Mouse (Mus musculus): ENCODE data around the gene Gm40193. TPM values are rescaled to one million over a fixed set of nuclear protein-coding genes. Genes with fewer than 3 reads are reported as not detected.

The Gm40193 gene
- not detected for polyA plus RNA-seq (2014; fragmentation: Illumina TruSeq; extraction: RNeasy Lipid Tissue Mini Kit (QIAGEN cat#74804); ENCODE audit: low read depth, low replicate concordance)

DNA sequence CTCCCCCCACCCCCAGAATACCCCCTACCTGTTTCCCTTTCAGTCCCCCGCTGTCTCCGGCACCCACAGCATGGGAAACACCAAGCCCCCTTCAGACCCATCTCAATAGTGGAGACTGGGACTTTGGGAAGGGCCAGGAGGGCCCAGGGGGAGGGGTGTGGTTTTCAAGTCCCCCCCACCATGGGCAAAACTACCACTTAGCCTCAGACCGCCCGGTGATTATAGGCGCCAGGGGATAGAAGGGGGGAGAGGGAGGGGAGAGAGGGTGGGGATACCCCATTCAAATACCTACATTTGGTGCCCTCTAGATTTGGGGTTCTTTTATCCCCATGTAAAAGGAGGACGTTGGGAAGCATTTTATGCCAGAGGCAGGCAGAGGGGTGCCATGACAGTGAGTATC is at the start of gene Gm40193:
Gene Gm40193, minus strand, starts transcription at position 101 of the 400 bp plus-strand sequence.

DNA sequence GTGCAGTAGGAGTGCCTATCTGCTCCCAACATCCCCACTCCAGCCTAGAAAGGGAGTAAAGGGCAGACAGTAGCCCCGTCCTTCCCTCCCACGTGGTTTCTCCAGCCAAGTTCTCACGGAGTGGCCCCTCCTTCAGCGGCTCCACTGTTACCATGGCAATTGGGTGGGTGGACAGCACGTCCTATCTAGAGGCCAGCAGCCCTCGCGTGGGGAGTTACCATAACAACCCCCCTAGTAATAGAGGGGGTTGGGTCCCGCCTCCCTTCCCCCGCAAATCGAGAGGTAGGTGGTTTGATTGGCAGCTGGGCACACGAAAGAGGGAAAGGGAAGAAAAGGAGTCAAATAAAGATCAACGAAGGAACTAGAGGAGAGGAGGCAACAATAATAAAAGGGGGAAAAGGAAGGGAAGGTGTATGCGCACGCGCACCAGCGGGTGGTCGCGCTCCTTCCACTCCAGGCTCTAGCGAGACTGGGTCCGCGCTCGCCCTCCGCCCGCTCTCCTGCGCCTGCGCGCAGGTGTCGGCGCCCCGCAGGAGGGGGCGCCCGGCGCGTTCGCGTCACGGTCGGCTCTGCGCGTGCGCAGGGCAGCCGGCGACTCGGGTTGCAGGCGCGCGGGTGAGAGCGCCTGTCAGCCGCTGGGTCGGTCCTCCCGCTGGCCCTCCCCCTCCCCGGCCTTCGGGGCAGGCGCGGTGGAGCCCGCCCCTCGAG is 29.7 kb upstream of the Gm40193 start, which contains the start of gene Mink1:
Gene Mink1, plus strand, starts transcription at position 595 of the 708 bp plus-strand sequence.

DNA sequence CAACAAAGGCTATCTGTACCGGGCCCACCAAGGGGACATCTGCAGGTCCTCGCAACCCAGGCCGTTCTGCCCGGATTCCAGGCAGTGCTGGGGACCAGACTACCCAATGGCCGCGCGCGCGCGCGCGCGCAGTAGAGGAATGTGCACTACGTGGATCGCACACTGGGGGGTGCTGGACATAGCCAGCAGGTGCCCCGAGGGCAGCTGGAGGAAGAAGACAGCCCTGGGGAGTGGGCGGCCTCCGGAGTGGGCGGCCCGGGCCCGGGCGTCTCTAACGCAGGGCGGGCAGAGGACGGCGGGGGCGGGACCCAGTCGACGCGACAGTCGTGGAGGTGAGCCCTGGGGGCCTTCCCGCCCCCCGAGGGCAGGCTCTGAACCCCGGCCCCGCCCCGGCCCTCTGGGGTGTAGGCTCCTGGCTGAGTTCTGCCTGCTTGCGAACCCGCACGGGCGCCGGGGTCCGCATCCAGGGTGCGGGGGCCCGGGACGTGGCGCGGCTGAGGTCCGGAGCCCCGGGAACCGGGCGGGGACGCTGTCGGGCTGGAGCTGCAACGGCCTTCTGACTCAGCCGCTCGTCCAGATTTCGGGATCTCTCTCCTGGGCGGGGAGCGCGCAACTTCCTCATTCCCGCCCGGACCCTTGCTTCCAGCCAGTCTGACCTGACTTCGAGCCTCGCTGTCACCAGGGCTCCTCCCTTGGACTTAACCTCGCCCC is 7.3 kb upstream of the Gm40193 start, which contains the start of gene Pld2:
Gene Pld2, plus strand, starts transcription at position 188 of the 711 bp plus-strand sequence.

DNA sequence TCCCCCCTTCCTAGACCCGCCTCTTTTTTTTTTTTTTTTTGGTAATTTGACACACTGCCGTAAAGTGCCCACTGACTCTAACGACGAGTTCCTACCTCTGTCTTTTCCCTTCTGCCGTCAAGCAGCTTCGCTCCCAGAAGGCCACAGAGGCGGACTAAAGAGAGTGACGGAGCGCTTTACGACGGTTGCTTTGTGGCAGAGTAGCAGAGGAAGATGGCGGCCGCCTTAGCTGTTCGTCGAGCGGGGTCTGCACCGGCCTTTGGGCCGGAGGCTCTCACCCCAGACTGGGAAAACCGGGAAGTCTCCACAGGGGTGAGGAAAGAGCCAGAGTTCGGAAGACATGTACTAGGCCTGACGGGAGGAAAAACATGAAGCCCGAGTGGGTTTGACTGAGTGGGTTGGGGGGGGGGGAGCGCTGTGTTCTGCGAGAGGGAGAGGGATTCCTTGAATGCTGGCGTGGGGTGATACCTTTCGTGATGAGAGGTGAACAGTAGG is 7.5 kb downstream of the Gm40193 start, which contains the start of gene Psmb6:
Gene Psmb6, plus strand, starts transcription at position 184 of the 495 bp plus-strand sequence.

DNA sequence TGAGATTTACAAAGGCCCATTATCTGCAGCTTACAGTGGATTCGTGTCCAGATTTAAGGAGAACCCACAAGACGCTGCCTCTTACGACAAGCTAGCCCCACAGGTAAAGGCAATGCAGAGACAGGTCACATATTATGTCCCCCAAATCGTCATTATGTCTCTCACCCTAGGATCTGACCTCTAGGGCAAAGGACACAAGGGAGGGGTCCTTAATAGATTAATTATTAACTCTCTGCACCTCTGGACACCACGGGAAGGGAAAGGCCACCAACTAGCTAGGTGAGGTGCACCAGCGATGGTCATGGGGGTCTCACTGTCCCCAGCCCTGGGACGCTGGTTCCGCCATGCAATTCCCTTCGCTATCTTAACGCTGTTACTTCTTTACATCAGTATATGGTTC is 13.8 kb downstream of the Gm40193 start, which contains the start of gene Gltpd2:
Gene Gltpd2, plus strand, starts transcription at position 274 of the 400 bp plus-strand sequence.

DNA sequence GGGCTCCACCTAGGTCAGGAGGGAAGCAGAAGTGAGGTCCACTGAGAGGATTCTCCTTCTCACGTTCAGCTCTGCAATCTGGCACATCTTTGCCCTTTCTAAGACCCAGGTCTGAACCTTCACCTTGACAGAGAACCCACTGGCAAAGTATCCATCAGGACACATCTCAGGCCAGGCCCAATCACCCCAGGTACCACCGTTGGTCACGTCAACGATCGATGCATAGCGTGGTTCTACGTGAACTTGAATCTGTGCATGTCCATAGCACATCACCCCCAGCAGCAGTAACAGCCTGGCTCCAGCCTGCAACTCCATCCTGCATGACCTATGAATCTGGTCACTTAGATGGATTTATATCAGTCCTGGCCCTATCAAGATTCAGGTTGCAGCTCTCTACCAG is 18.5 kb downstream of the Gm40193 start, which contains the start of gene Vmo1:
Gene Vmo1, minus strand, starts transcription at position 329 of the 400 bp plus-strand sequence.

DNA sequence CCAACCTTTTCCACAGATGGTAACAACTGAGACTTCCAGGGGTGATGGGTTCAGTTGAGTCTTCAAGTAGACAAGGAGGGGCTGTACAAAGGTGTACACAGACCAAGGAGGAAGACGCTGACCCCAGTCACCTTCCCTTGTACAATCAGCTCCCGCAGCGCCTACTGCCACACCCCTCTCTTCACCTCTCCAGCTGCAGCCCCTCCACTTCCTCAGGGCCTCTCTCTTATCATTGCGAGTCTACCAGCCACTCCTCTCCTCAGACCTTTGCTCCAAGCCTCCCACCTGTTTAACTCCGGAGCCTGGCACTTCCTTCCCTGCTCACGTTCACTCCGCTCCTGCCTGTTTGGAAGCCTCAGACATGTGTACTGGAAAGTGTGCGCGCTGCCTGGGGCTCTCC is 27.8 kb downstream of the Gm40193 start, which contains the start of gene Tm4sf5:
Gene Tm4sf5, plus strand, starts transcription at position 275 of the 400 bp plus-strand sequence.

Other genes with a start within 250 kb of the Gm40193 start
- gene Alox12e, start 210.3 kb downstream of the Gm40193 start, polyA plus RNA-seq (2014; fragmentation: Illumina TruSeq; extraction: RNeasy Lipid Tissue Mini Kit (QIAGEN cat#74804); ENCODE audit: low read depth, low replicate concordance) = not detected
- 0.84 TPM for gene Alox15, start 180.9 kb downstream of the Gm40193 start, polyA plus RNA-seq (2014; fragmentation: Illumina TruSeq; extraction: RNeasy Lipid Tissue Mini Kit (QIAGEN cat#74804); ENCODE audit: low read depth, low replicate concordance)
- gene Pelp1, start 122.9 kb downstream of the Gm40193 start, polyA plus RNA-seq (2014; fragmentation: Illumina TruSeq; extraction: RNeasy Lipid Tissue Mini Kit (QIAGEN cat#74804); ENCODE audit: low read depth, low replicate concordance) = 13.6 TPM
- gene Arrb2, start 100.3 kb downstream of the Gm40193 start, polyA plus RNA-seq (2014; fragmentation: Illumina TruSeq; extraction: RNeasy Lipid Tissue Mini Kit (QIAGEN cat#74804); ENCODE audit: low read depth, low replicate concordance) = 15.8 TPM
- 9.5 TPM for gene Med11, start 81.0 kb downstream of the Gm40193 start, polyA plus RNA-seq (2014; fragmentation: Illumina TruSeq; extraction: RNeasy Lipid Tissue Mini Kit (QIAGEN cat#74804); ENCODE audit: low read depth, low replicate concordance)
- 2.3 TPM for gene Zmynd15, start 73.5 kb downstream of the Gm40193 start, polyA plus RNA-seq (2014; fragmentation: Illumina TruSeq; extraction: RNeasy Lipid Tissue Mini Kit (QIAGEN cat#74804); ENCODE audit: low read depth, low replicate concordance)
- 12.2 TPM for gene Cxcl16, start 73.0 kb downstream of the Gm40193 start, polyA plus RNA-seq (2014; fragmentation: Illumina TruSeq; extraction: RNeasy Lipid Tissue Mini Kit (QIAGEN cat#74804); ENCODE audit: low read depth, low replicate concordance)
- 4.7 TPM for gene Tm4sf5, start 27.7 kb downstream of the Gm40193 start, polyA plus RNA-seq (2014; fragmentation: Illumina TruSeq; extraction: RNeasy Lipid Tissue Mini Kit (QIAGEN cat#74804); ENCODE audit: low read depth, low replicate concordance)
- gene Vmo1, start 18.3 kb downstream of the Gm40193 start, polyA plus RNA-seq (2014; fragmentation: Illumina TruSeq; extraction: RNeasy Lipid Tissue Mini Kit (QIAGEN cat#74804); ENCODE audit: low read depth, low replicate concordance) = not detected
- not detected for gene Gltpd2, start 13.7 kb downstream of the Gm40193 start, polyA plus RNA-seq (2014; fragmentation: Illumina TruSeq; extraction: RNeasy Lipid Tissue Mini Kit (QIAGEN cat#74804); ENCODE audit: low read depth, low replicate concordance)
- 275 TPM for gene Psmb6, start 7.6 kb downstream of the Gm40193 start, polyA plus RNA-seq (2014; fragmentation: Illumina TruSeq; extraction: RNeasy Lipid Tissue Mini Kit (QIAGEN cat#74804); ENCODE audit: low read depth, low replicate concordance)
- gene Pld2, start 7.1 kb upstream of the Gm40193 start, polyA plus RNA-seq (2014; fragmentation: Illumina TruSeq; extraction: RNeasy Lipid Tissue Mini Kit (QIAGEN cat#74804); ENCODE audit: low read depth, low replicate concordance) = 7.4 TPM
- 34.3 TPM for gene Mink1, start 29.9 kb upstream of the Gm40193 start, polyA plus RNA-seq (2014; fragmentation: Illumina TruSeq; extraction: RNeasy Lipid Tissue Mini Kit (QIAGEN cat#74804); ENCODE audit: low read depth, low replicate concordance)
- gene 4930544D05Rik, start 82.9 kb upstream of the Gm40193 start, polyA plus RNA-seq (2014; fragmentation: Illumina TruSeq; extraction: RNeasy Lipid Tissue Mini Kit (QIAGEN cat#74804); ENCODE audit: low read depth, low replicate concordance) = not detected
- gene Chrne, start 86.3 kb upstream of the Gm40193 start, polyA plus RNA-seq (2014; fragmentation: Illumina TruSeq; extraction: RNeasy Lipid Tissue Mini Kit (QIAGEN cat#74804); ENCODE audit: low read depth, low replicate concordance) = not detected
- gene Gp1ba, start 106.2 kb upstream of the Gm40193 start, polyA plus RNA-seq (2014; fragmentation: Illumina TruSeq; extraction: RNeasy Lipid Tissue Mini Kit (QIAGEN cat#74804); ENCODE audit: low read depth, low replicate concordance) = not detected
- gene Rnf167, start 114.3 kb upstream of the Gm40193 start, polyA plus RNA-seq (2014; fragmentation: Illumina TruSeq; extraction: RNeasy Lipid Tissue Mini Kit (QIAGEN cat#74804); ENCODE audit: low read depth, low replicate concordance) = 66.5 TPM
- gene Slc25a11, start 114.5 kb upstream of the Gm40193 start, polyA plus RNA-seq (2014; fragmentation: Illumina TruSeq; extraction: RNeasy Lipid Tissue Mini Kit (QIAGEN cat#74804); ENCODE audit: low read depth, low replicate concordance) = 630 TPM
- gene Pfn1, start 121.7 kb upstream of the Gm40193 start, polyA plus RNA-seq (2014; fragmentation: Illumina TruSeq; extraction: RNeasy Lipid Tissue Mini Kit (QIAGEN cat#74804); ENCODE audit: low read depth, low replicate concordance) = 286 TPM
- 1,559 TPM for gene Eno3, start 124.3 kb upstream of the Gm40193 start, polyA plus RNA-seq (2014; fragmentation: Illumina TruSeq; extraction: RNeasy Lipid Tissue Mini Kit (QIAGEN cat#74804); ENCODE audit: low read depth, low replicate concordance)
- 134 TPM for gene Spag7, start 136.5 kb upstream of the Gm40193 start, polyA plus RNA-seq (2014; fragmentation: Illumina TruSeq; extraction: RNeasy Lipid Tissue Mini Kit (QIAGEN cat#74804); ENCODE audit: low read depth, low replicate concordance)
- 29.5 TPM for gene Camta2, start 155.2 kb upstream of the Gm40193 start, polyA plus RNA-seq (2014; fragmentation: Illumina TruSeq; extraction: RNeasy Lipid Tissue Mini Kit (QIAGEN cat#74804); ENCODE audit: low read depth, low replicate concordance)
- gene Inca1, start 167.2 kb upstream of the Gm40193 start, polyA plus RNA-seq (2014; fragmentation: Illumina TruSeq; extraction: RNeasy Lipid Tissue Mini Kit (QIAGEN cat#74804); ENCODE audit: low read depth, low replicate concordance) = 11.4 TPM
- 315 TPM for gene Kif1c, start 167.6 kb upstream of the Gm40193 start, polyA plus RNA-seq (2014; fragmentation: Illumina TruSeq; extraction: RNeasy Lipid Tissue Mini Kit (QIAGEN cat#74804); ENCODE audit: low read depth, low replicate concordance)
- 9.2 TPM for gene Zfp3, start 231.3 kb upstream of the Gm40193 start, polyA plus RNA-seq (2014; fragmentation: Illumina TruSeq; extraction: RNeasy Lipid Tissue Mini Kit (QIAGEN cat#74804); ENCODE audit: low read depth, low replicate concordance)